Mouse (Mus musculus): ENCODE results near the gene Frmd4b. TPM values are rescaled to one million over a fixed set of nuclear protein-coding genes. Genes with fewer than 3 reads are reported as not detected.
A peak's percentile ranks its signal among the peaks of the same experiment; 100 is the strongest.

The Frmd4b gene
- polyA plus RNA-seq, 1 experiment from 2014 or later: 17.5 TPM

DNA sequence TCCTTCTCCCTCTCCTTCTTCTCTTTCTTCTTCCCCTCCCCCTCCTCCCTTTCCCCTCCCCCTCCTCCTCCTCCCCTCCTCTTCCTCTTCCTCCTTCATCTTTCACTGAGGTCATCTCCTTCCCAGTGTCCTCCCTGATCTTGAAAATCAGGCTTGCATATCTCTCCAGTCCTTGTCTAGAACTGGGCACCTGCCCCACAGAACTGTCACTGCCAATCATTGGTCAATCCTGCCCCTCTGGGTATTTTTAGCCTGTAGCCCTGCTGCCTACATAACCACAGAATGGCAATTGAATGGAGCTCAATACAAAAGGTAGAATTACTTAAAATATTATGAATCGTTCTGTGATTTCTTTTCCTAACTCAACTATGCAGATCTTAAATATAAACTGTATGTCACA, 358.9 kb downstream of the Frmd4b start:
- no peaks in the 10 kb centered on the region for H3K4me1 ChIP-seq (ENCODE audit: control insufficient read depth, insufficient read depth, low read length)
- ATAC-seq (ENCODE audit: low read depth) (no peak), DNase-seq (ENCODE audit: low spot score) (no peak)
- no peaks in the 10 kb centered on the region for H3K36me3 ChIP-seq (ENCODE audit: control insufficient read depth, insufficient read depth, low read length)
- 88% methylated on average over 1 of the region's 1 CpGs for WGBS
- no peak overlapping the region for H3K4me2 ChIP-seq (ENCODE audit: low read depth, low read length)
- no peaks in the 10 kb centered on the region for H3K27me3 ChIP-seq (replicated peaks; ENCODE audit: control insufficient read depth, insufficient read depth, low read length)
- H3K9ac ChIP-seq (ENCODE audit: low read depth, low read length): no peak overlapping the region
- H3K27ac ChIP-seq (replicated peaks; ENCODE audit: low read depth, low read length): no peak overlapping the region
- H3K4me3 ChIP-seq (ENCODE audit: low read depth, low read length): no peak overlapping the region
- no peaks in the 10 kb centered on the region for H3K9me3 ChIP-seq (ENCODE audit: control insufficient read depth, low read length)

DNA sequence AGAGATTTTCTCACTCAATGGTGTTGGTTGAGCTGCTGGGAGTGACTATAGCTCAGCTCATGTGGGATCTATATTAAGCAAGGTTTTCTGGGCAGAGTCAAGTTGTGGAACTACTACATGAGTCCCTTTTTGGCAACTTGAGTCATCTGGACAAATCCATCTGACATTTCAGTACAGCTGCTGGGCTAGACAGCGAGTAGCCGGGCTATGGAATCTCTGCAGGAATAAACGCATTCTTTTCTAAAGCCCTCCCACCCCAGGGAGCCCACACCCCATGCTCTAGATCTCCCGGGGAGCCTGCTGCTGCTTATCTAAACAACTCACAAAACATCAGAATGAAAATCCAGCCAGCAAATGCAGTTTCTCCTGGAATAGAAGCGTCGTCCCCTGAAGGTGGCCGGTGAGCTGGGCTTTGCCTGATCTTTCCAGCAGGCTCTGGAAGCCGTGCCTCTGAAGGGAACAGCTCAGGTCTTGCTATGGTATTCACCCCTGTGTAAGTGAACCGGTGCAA, 364.6 kb downstream of the Frmd4b start, which contains the start of gene Lmod3:
Gene Lmod3 (minus strand): TSS at position 49 of the 511 bp plus-strand sequence.
- no peaks in the 10 kb centered on the region for H3K36me3 ChIP-seq (ENCODE audit: control insufficient read depth, insufficient read depth, low read length)
- H3K4me3 ChIP-seq (ENCODE audit: low read depth, low read length): no peak within 1 kb of the TSS
- 22% methylated on average over 9 of the region's 9 CpGs for WGBS
- no peaks in the 10 kb centered on the region for H3K27me3 ChIP-seq (replicated peaks; ENCODE audit: control insufficient read depth, insufficient read depth, low read length)
- DNase-seq (ENCODE audit: low spot score) (peak; percentile 64), ATAC-seq (ENCODE audit: low read depth) (peak; percentile 70; the same call in 1 of the 2 replicates)
- no peaks in the 10 kb centered on the region; the same call in 1 of the 2 replicates for H3K4me1 ChIP-seq (ENCODE audit: control insufficient read depth, insufficient read depth, low read length)
- no peaks in the 10 kb centered on the region for H3K9me3 ChIP-seq (ENCODE audit: control insufficient read depth, low read length)
- H3K9ac ChIP-seq (ENCODE audit: low read depth, low read length): no peak within 1 kb of the TSS
- peak within 1 kb of the TSS; percentile 39; the same call in 1 of the 2 replicates for H3K27ac ChIP-seq (replicated peaks; ENCODE audit: low read depth, low read length)
- no peak within 1 kb of the TSS for H3K4me2 ChIP-seq (ENCODE audit: low read depth, low read length)

DNA sequence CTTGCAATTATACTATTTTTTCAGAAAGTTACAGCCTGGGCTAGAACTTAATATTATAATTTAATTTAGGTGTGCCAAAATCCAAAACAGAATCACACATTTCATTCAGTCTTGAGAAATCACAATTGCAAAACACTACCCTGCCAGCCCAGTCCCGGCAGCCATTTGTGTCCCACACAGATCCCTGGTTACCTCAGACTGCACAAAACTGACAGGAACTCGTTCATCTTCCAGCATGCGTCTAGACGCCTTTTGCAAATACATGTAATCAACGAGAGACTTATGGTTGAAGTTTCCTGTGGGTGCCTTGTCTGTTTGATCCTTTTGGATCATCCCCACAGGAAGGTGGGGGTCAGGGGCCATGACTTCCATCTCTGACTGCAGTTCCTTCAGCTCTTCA, 365.3 kb downstream of the Frmd4b start:
- Histone ChIP-seq H3K27ac (replicated peaks; ENCODE audit: low read depth, low read length) (0 out of 2 replicates have a peak overlapping the region, but pooled peaks have one; percentile 21), H3K4me1 (ENCODE audit: control insufficient read depth, insufficient read depth, low read length) (no peaks in the 10 kb centered on the region; the same call in 1 of the 2 replicates), H3K9me3 (ENCODE audit: control insufficient read depth, low read length) (no peaks in the 10 kb centered on the region), H3K4me2 (ENCODE audit: low read depth, low read length) (no peak overlapping the region), H3K4me3 (ENCODE audit: low read depth, low read length) (no peak overlapping the region), H3K27me3 (replicated peaks; ENCODE audit: control insufficient read depth, insufficient read depth, low read length) (no peaks in the 10 kb centered on the region), H3K36me3 (ENCODE audit: control insufficient read depth, insufficient read depth, low read length) (no peaks in the 10 kb centered on the region), H3K9ac (ENCODE audit: low read depth, low read length) (no peak overlapping the region)
- DNase-seq (ENCODE audit: low spot score) (no peak), ATAC-seq (ENCODE audit: low read depth) (no peak)
- 47% methylated on average over 5 of the region's 5 CpGs for WGBS

DNA sequence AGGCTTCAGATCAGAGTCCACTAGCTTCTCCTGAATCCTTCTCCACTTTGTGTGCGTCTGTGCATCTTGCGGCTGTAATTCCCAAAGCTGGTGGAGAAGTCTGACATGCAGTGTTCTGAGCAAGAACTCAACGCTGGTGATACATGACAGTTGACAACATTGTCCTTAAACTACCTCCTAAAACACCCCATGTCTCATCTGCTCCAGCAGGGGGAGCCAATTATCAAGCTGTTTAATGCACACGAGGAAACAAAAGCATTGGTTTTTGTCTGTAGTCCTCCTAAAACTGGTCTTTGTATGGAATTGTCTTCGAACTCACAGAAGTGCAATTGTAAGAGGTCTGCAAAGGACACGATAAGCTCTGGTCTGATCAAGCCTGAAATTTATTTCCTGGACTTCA, 366.4 kb downstream of the Frmd4b start:
- WGBS: 44% methylated on average over 6 of the region's 6 CpGs
- no peak overlapping the region for H3K9ac ChIP-seq (ENCODE audit: low read depth, low read length)
- peak; percentile 70 for DNase-seq (ENCODE audit: low spot score)
- no peaks in the 10 kb centered on the region for H3K36me3 ChIP-seq (ENCODE audit: control insufficient read depth, insufficient read depth, low read length)
- no peaks in the 10 kb centered on the region for H3K27me3 ChIP-seq (replicated peaks; ENCODE audit: control insufficient read depth, insufficient read depth, low read length)
- no peak overlapping the region for H3K27ac ChIP-seq (replicated peaks; ENCODE audit: low read depth, low read length)
- H3K9me3 ChIP-seq (ENCODE audit: control insufficient read depth, low read length): no peaks in the 10 kb centered on the region
- no peak for ATAC-seq (ENCODE audit: low read depth)
- no peaks in the 10 kb centered on the region; the same call in 1 of the 2 replicates for H3K4me1 ChIP-seq (ENCODE audit: control insufficient read depth, insufficient read depth, low read length)
- no peak overlapping the region for H3K4me2 ChIP-seq (ENCODE audit: low read depth, low read length)
- H3K4me3 ChIP-seq (ENCODE audit: low read depth, low read length): no peak overlapping the region

DNA sequence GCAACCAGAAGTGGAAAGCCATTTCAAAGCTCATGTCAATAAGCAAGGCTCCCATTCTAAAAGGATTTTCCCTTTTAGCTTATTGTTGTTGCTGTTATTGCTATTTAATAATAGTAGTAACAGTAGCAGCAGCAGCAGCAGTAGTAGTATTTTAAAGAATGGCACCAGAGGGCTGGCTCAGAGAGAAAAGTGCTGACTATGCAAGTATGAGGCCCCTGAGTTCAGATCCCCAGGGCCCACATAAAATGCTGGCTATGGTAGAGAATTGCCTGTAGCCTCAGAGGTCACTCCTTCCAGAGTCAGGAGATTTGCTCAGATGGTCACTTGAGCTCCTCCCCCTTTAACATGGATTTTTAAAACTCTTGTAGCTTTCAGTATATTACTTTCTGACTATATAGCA, 372.1 kb downstream of the Frmd4b start:
- H3K4me1 ChIP-seq (ENCODE audit: control insufficient read depth, insufficient read depth, low read length): no peaks in the 10 kb centered on the region
- H3K4me3 ChIP-seq (ENCODE audit: low read depth, low read length): no peak overlapping the region
- no peaks in the 10 kb centered on the region for H3K36me3 ChIP-seq (ENCODE audit: control insufficient read depth, insufficient read depth, low read length)
- H3K27ac ChIP-seq (replicated peaks; ENCODE audit: low read depth, low read length): no peak overlapping the region
- ATAC-seq (ENCODE audit: low read depth): no peak
- H3K4me2 ChIP-seq (ENCODE audit: low read depth, low read length): no peak overlapping the region
- no peak overlapping the region for H3K9ac ChIP-seq (ENCODE audit: low read depth, low read length)
- DNase-seq (ENCODE audit: low spot score): no peak
- H3K27me3 ChIP-seq (replicated peaks; ENCODE audit: control insufficient read depth, insufficient read depth, low read length): no peaks in the 10 kb centered on the region
- H3K9me3 ChIP-seq (ENCODE audit: control insufficient read depth, low read length): no peaks in the 10 kb centered on the region

DNA sequence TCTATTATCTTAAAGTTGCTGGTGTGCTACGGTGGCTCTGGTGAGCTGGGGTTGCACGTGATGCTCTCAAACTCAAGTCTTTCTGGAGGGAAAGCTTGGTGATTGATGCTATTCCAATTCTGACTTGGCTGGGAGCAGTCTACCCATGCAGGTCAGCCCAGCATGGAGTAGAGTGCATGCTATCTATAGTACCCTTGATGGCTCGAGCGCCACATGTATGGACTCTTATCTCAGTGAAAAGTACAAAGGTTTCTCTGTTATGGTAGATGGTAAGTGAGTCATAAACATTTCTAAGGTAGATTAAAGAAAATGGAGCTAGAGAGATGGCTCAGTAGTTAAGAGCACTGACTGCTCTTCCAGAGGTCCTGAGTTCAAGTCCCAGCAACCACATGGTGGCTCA, 374.8 kb downstream of the Frmd4b start:
- DNase-seq (ENCODE audit: low spot score) (no peak), ATAC-seq (ENCODE audit: low read depth) (no peak)
- H3K9me3 ChIP-seq (ENCODE audit: control insufficient read depth, low read length): no peaks in the 10 kb centered on the region
- H3K27me3 ChIP-seq (replicated peaks; ENCODE audit: control insufficient read depth, insufficient read depth, low read length): no peaks in the 10 kb centered on the region
- no peaks in the 10 kb centered on the region for H3K36me3 ChIP-seq (ENCODE audit: control insufficient read depth, insufficient read depth, low read length)
- H3K4me3 ChIP-seq (ENCODE audit: low read depth, low read length): no peak overlapping the region
- 95% methylated on average over 4 of the region's 4 CpGs for WGBS
- H3K4me1 ChIP-seq (ENCODE audit: control insufficient read depth, insufficient read depth, low read length): no peaks in the 10 kb centered on the region
- no peak overlapping the region for H3K4me2 ChIP-seq (ENCODE audit: low read depth, low read length)
- no peak overlapping the region for H3K9ac ChIP-seq (ENCODE audit: low read depth, low read length)
- H3K27ac ChIP-seq (replicated peaks; ENCODE audit: low read depth, low read length): no peak overlapping the region

DNA sequence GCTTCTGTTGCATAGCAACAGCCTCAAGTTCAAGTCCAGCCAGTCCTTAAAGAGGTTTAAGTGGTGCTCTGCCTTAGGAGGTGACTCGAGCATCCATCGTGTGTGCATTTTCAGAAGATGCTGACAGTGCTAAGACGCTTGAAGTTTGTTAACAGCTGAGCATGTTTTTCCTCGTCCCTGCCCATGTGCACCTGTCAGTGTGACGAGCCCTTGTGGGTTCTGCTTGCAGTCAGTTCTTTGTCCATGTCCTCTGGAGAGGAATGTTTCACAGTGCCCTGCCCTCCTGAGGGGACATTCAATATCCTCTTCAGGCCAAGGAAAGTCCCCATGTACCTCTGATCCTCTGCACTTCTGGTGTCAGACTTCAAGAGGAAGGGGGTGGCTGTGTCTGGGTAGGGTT, 377.2 kb downstream of the Frmd4b start:
- Histone ChIP-seq H3K4me2 (ENCODE audit: low read depth, low read length) (no peak overlapping the region), H3K27ac (replicated peaks; ENCODE audit: low read depth, low read length) (no peak overlapping the region), H3K4me1 (ENCODE audit: control insufficient read depth, insufficient read depth, low read length) (no peaks in the 10 kb centered on the region), H3K9me3 (ENCODE audit: control insufficient read depth, low read length) (no peaks in the 10 kb centered on the region), H3K9ac (ENCODE audit: low read depth, low read length) (no peak overlapping the region), H3K36me3 (ENCODE audit: control insufficient read depth, insufficient read depth, low read length) (0 out of 2 replicates have a peak, but pooled peaks cover 2% of the 10 kb centered on the region), H3K27me3 (replicated peaks; ENCODE audit: control insufficient read depth, insufficient read depth, low read length) (no peaks in the 10 kb centered on the region), H3K4me3 (ENCODE audit: low read depth, low read length) (no peak overlapping the region)
- ATAC-seq (ENCODE audit: low read depth) (peak; percentile 87), DNase-seq (ENCODE audit: low spot score) (peak; percentile 57)
- 68% methylated on average over 5 of the region's 5 CpGs for WGBS

DNA sequence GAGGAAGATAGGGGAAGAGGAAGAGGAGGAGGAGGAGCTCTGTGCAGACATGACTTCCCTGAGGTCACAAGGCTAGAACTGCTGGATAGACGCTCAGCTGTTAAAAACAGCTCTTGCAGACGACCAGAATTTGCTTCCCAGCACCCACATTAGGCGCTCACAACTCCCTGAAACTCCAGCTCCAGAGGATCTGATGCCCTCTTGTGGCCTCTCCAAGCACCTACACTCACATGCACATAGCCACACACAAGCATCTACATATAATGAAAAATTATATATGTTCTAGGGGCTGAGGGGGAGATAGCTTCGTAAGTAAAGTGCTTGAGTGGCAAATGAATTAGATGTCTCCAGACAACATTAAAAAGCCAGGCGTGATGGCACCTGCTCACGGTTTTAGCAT, 378.0 kb downstream of the Frmd4b start:
- 94% methylated on average over 6 of the region's 6 CpGs for WGBS
- Histone ChIP-seq H3K4me1 (ENCODE audit: control insufficient read depth, insufficient read depth, low read length) (no peaks in the 10 kb centered on the region), H3K27ac (replicated peaks; ENCODE audit: low read depth, low read length) (no peak overlapping the region), H3K27me3 (replicated peaks; ENCODE audit: control insufficient read depth, insufficient read depth, low read length) (no peaks in the 10 kb centered on the region), H3K9me3 (ENCODE audit: control insufficient read depth, low read length) (no peaks in the 10 kb centered on the region), H3K4me2 (ENCODE audit: low read depth, low read length) (no peak overlapping the region), H3K9ac (ENCODE audit: low read depth, low read length) (no peak overlapping the region), H3K4me3 (ENCODE audit: low read depth, low read length) (no peak overlapping the region), H3K36me3 (ENCODE audit: control insufficient read depth, insufficient read depth, low read length) (0 out of 2 replicates have a peak, but pooled peaks cover 9% of the 10 kb centered on the region)
- ATAC-seq (ENCODE audit: low read depth) (no peak), DNase-seq (ENCODE audit: low spot score) (no peak)

Measured in embryonic facial prominence, embryonic 14.5 days (tissue).